Mouse (Mus musculus) stomach, embryonic 14.5 days (tissue): ENCODE data around the gene Cfap99. TPM values are rescaled to one million over a fixed set of nuclear protein-coding genes. Genes with fewer than 3 reads are reported as not detected.

Experiments used
- polyA plus RNA-seq: library from polyadenylated mRNA; unstranded; fragments of >200 nt; fragmentation: Nextera tagmentation; extraction: Ambion mirVana; gene quantifications from 2 replicates; pipeline ENCODE4 v1.2.1, GENCODE M21; 2014

Cfap99 gene
- polyA plus RNA-seq, 1 experiment from 2014 or later = not detected

Other genes with a start within 250 kb of the Cfap99 start
- gene Poln, start 119.2 kb upstream of the Cfap99 start, polyA plus RNA-seq = 0.87 and 1.1 TPM in 2 replicates
- 29.8 and 33.1 TPM in 2 replicates for gene Haus3, start 119.1 kb upstream of the Cfap99 start, polyA plus RNA-seq
- 51.4 and 58.6 TPM in 2 replicates for gene Mxd4, start 100.9 kb upstream of the Cfap99 start, polyA plus RNA-seq
- gene Zfyve28, start 151 bp upstream of the Cfap99 start, polyA plus RNA-seq = 0.62 and 0.73 TPM in 2 replicates
- 183 and 188 TPM in 2 replicates for gene Rnf4, start 47.7 kb downstream of the Cfap99 start, polyA plus RNA-seq
- gene Fam193a, start 81.3 kb downstream of the Cfap99 start, polyA plus RNA-seq = 17.9 and 25.3 TPM in 2 replicates
- gene Tnip2, start 225.4 kb downstream of the Cfap99 start, polyA plus RNA-seq = 21.2 and 23.8 TPM in 2 replicates
- gene Sh3bp2, start 237.2 kb downstream of the Cfap99 start, polyA plus RNA-seq = 8.5 and 9.4 TPM in 2 replicates